Mouse (Mus musculus): ENCODE measurements at regions not wholly inside any gene's neighbourhood (a gene's known extent, or its start where the extent isn't known, plus 50 kb on each side); places are given as distances from the start of the nearest gene placed in this dataset.

DNA sequence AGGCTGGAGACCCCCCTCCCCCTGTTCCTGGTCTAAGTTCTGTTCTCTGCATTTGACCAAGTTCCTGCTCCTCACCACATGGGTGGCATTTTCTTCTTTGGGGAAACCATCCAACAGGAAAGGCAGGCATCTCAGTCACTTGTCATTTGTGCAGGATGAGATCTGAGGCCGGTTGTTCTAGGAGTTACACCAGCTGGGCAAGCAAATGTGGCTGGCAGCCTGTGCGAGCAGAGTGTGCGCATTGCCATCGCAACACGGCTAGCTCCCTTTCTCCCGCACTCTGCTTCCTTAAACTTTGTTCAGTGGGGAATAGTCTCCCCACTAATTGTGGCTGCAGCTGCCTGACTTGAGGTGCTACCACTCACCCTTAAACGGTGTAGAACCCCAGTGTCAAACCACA, 104.7 kb upstream of the Kif2a start:
- TF ChIP-seq POLR2A (IDR thresholded peaks at IDR 0.05; ENCODE audit: extremely low read depth, insufficient read depth, low read length) (no peak), CTCF (IDR thresholded peaks at IDR 0.05; ENCODE audit: extremely low read depth, insufficient read depth, low read length) (no peak)

Data from cortical plate, adult 2 months (tissue).